Mouse (Mus musculus) spleen, adult 2 months (tissue): ENCODE data around the gene Cul4a.

Experiments
- CTCF ChIP-seq: fragments of 200-500 bp; IDR thresholded peaks from 2 replicates; pipeline ENCODE4 v1.5.1; 2011; ENCODE audit warnings: mild to moderate bottlenecking, inconsistent platforms; ENCODE audit not compliant: insufficient read depth, insufficient read length, insufficient replicate concordance; ENCODE audit errors: extremely low read depth
- POLR2A ChIP-seq: fragments of 200-500 bp; IDR thresholded peaks from 2 replicates; pipeline ENCODE4 v1.6.1; 2011; ENCODE audit warnings: low read depth, low read length, inconsistent platforms

GRCm38 (mm10) chr8:13150929-13151328 is 45.5 kb downstream of the Cul4a start:
- TF ChIP-seq CTCF (no peak), POLR2A (no peak)
